Mouse (Mus musculus): ENCODE data around the gene Top2a. TPM values are rescaled to one million over a fixed set of nuclear protein-coding genes. Genes with fewer than 3 reads are reported as not detected.

Gene Top2a
- total RNA-seq, 1 experiment from 2014 or later, result 70.5 TPM

DNA sequence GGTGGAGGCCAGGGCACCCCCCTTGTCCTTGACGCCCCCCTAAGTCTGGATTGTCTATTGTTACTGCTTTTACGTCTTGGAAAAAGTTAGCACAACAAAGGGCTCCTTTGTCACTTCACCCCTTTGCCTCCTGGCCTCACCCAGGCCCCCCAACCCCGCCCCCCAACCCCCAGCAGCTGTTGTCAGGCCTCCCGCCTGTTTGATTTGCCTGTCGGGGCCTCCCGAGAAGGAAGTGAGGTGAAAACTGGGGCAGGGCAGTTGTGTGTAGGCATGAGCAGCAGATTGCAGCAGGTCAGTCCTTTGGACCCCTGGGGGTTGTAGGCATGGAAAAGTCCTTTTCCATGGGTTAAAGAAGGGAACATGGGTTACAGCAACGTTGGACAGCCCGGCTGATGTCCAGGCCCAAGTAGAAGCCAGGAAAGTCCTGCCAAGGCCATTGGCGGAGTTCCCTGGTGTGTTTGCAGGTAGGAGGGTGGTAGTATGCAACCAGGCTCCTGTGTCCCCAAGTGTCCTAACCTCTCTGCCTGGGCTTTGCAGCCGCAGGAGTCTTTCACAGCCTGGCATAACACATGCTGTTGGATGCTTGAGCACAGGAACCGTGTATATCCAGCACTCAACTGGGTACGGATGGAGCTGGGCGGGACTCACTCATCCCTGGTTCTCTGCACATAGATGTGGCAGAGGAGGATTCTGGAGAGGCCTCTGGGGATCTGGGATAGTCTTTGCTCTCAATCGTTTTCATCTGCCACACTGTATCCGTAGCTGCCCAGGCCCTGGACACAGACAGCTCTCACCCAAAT is 59.2 kb downstream of the Top2a start:
- peak; percentile 78 for DNase-seq

- DNase-seq, result peak; percentile 21
These were observed 59.8 kb downstream of the Top2a start for GRCm38 (mm10) chr11:98964201-98964615.

- peak; percentile 89 for DNase-seq
These were observed 60.6 kb downstream of the Top2a start for GRCm38 (mm10) chr11:98963191-98964021.

DNA sequence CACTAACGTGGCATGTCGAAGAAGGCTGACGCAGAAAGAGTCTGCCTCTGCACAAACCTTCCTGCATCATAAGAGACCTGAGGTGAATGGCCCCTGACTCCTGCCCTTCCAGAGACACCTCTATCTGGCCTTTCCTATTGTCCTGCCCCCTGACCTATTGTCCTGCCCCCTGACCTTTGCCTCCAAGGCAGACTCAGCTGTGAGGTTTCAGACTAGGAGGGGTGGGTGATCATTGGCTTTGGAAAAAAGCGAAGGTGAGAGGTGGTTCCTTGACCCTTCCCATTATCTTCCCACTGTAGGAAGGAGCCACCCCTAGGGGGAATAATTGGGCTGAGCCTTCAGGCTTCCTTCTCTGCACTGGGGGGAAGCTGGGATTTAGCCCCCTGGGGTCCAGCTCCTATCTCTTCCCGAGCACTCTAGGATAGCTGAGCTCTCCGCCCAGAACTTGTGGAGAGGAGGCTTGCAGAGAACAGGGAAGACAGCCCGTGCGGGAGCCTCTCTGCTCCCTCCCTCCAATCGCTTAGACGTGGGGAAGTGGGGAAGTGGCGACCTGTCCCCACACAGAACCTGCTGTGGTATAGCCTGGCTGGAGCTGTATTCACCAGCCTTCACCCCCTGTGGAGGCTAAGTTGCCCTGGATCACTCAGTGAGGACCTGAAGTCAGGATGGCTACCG is 61.4 kb downstream of the Top2a start:
- peak; percentile 20 for DNase-seq

DNA sequence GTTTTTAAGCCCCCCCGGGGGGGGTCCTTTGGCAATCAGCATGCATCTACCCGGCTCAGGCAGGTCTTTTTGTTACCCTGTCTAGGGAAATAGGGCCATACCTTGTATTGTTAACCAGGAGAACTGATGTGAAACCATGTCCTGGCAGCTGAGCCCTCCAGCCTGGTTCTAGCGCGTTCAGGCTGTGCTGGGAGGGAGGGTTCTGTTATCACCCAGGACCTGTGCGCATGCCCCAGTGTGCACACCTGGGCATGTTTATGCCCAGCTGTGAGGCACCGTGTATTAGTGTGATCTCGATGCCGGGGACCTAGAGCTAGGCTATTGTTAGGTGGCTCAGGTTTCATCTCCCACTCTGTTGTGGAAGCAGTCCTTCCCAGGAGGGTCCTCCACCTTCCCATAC is 62.2 kb downstream of the Top2a start:
- peak; percentile 45 for DNase-seq

- DNase-seq, result peak; percentile 72
These were observed 62.9 kb downstream of the Top2a start for GRCm38 (mm10) chr11:98961051-98961592.

GRCm38 (mm10) chr11:98960313-98960906 is 63.6 kb downstream of the Top2a start:
- DNase-seq, result peak; percentile 89

GRCm38 (mm10) chr11:98959437-98960312 is 64.3 kb downstream of the Top2a start:
- DNase-seq, result peak; percentile 92

- no peak for DNase-seq
These were observed 67.6 kb downstream of the Top2a start for GRCm38 (mm10) chr11:98956340-98956739.

DNA sequence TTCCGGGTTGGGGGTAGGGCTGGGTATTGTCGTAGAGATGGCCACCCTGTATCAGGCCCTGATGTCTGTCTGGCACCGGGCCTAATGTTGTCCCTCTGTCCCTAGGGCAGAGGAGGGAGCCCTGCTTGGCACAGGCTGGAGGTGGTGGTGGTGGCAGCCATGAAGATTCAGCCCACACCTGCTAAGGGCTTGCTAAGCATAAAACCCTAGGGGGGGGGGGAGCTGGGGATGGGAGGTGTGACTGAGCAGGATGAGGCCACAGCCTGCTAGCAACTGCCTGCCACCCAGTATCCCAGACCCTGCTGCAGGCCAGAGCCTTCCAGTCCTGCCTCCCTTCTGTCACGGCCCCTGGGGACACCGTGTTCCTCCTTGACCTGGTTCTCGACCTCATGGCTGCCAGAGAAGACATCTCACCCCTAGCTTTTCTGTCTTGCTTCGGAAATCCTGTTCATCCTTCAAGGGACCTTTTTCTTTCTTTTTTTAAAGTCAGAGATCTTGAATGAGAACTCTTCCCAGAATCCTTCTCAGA is 68.2 kb downstream of the Top2a start:
- DNase-seq, result no peak

- peak; percentile 51 for DNase-seq
These were observed 68.9 kb downstream of the Top2a start for GRCm38 (mm10) chr11:98954801-98955706.

- peak; percentile 90 for DNase-seq
These were observed 69.6 kb downstream of the Top2a start for GRCm38 (mm10) chr11:98954373-98954772.

DNA sequence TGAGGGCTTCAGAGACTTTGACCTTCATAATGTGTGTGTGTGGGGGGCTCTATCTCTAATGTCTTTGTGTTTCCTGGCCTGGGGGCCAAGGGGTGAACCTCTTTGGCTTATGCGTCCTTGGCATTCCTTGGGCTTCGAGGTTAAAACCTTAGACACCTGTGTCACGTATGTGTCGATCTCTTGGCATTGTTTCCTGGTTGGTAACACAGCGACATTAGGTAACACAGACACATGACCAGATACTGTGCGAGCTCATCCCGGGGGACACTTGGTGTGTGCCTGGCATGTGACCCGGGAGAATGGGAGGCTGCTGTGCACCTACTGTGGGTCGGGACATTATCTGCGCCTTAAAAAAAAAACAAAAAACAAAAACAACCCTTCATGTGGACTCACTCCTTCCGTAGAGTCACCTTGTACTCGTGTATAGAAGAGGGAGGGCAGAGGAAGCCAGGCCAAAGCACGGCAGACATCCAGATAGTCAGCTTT is 70.1 kb downstream of the Top2a start:
- peak; percentile 48 for DNase-seq

GRCm38 (mm10) chr11:98953361-98953760 is 70.6 kb downstream of the Top2a start:
- DNase-seq, result peak; percentile 18

DNA sequence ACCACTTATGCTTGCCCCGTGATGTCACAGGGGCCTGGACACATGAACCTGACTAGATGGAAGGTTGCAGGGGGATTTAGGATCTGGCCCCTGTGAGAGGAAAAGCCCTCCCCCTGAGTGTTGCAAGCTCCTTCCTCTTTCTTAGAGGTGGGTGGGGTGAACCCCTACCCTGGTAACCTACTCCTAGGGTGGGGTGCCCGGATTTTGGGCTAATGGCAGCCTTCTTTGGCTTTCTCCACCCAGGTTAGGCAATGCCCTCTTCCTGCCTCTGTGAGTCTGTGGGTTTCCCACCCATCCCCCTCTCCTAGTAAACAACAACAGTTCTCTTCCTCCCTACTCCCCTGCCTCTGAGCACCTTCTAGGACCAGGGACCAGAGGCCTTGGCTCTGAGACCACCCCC is 71.3 kb downstream of the Top2a start:
- peak; percentile 8 for DNase-seq

- DNase-seq, result no peak
These were observed 71.9 kb downstream of the Top2a start for GRCm38 (mm10) chr11:98952111-98952510.

DNA sequence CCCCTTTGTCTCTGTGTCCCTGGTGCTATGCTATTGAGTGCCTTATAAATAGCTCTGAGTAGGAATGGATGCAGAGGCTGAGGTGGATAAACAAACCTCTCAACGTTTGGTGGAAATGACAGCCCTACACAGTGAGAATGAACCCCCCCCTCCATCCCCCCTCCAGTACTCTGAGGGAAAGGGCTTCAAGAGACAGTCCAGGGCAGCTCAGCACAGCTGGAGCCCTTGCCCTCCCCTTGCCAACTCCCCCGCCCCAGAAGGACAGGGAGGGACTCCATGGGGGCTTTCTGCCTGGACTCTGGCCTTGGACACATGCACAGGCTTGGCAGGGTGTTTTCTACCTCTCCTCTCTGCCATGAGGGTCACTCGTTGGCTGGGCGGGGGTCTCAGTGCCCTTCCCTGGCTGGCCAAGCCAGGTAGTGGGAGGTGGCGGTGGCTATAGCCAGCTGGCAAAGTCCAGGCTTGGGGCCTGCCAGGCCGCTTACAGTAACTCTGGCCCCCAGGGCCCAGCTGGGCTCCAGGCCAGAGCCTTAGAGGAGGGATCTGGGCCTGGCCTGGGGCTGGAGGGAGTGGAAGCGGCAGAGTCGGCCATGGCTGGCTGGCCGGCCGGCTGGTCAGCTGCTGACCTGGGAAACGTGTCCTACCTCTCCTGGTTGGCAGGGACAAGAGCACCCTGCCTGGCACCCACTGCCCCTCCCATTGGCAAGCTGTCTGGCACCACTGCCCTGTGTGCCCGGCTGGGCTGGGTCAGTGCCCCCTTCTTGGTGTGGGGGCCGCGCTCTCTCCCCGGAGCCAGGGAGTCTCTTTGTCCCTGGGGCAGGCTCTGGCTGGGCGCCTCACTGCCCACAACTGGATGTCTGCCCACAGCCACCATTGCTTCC is 72.7 kb downstream of the Top2a start:
- DNase-seq, result peak; percentile 93

- no peak for DNase-seq
These were observed 73.5 kb downstream of the Top2a start for GRCm38 (mm10) chr11:98950484-98950883.
